Comparison of ENCODE assay signal across 22 mouse cellular contexts in genomic region chr19:28518266-28518665, GRCm38 (mm10).
A peak's percentile ranks its signal among the peaks of the same experiment; 100 is the strongest.
DNase-seq lines count a peak whose midpoint lies in the region; ATAC-seq and TF ChIP-seq lines count a peak whose summit lies in the region.
"Had no signal": no experiment of that assay in that cellular context is flagged by ENCODE, and none has a peak within 500 bp of the region (broad histone marks: within the 10 kb centered on the region; RNA-seq: fewer than 3 reads in every experiment).

No protein-coding gene starts in this region.

- no peak overlapping the region for H3K4me2 ChIP-seq in lung, embryonic 14.5 days
- no peak overlapping the region for H3K4me2 ChIP-seq in stomach, embryonic 16.5 days (ENCODE audit: low read depth, low read length)
- H3K4me2 ChIP-seq: embryonic facial prominence, embryonic 13.5 days; hindbrain, embryonic 14.5 days; liver, embryonic 12.5 days; neural tube, embryonic 13.5 days had no signal

- no peaks in the 10 kb centered on the region for H3K27me3 ChIP-seq in lung, embryonic 14.5 days (ENCODE audit: insufficient read depth, low read length)
- no peaks in the 10 kb centered on the region for H3K27me3 ChIP-seq in Patski
- H3K27me3 ChIP-seq in stomach, embryonic 16.5 days (ENCODE audit: control insufficient read depth, insufficient read depth, low read length) = no peaks in the 10 kb centered on the region
- H3K27me3 ChIP-seq: liver, embryonic 12.5 days; neural tube, embryonic 13.5 days had no signal

- H3K9ac ChIP-seq in lung, embryonic 14.5 days = no peak overlapping the region
- no peak overlapping the region for H3K9ac ChIP-seq in stomach, embryonic 16.5 days (ENCODE audit: low read length)
- H3K9ac ChIP-seq: embryonic facial prominence, embryonic 13.5 days; hindbrain, embryonic 14.5 days; liver, embryonic 12.5 days; neural tube, embryonic 13.5 days had no signal

- CTCF ChIA-PET in Patski (lab: Charles Lee) = no interaction called here

- POLR2A ChIA-PET in Patski (lab: Charles Lee) = interaction anchor here (1.0 kb wide), 1 partner anchor 346 kb away, joined by 3 read pairs; no protein-coding TSS in a partner anchor

- H3K36me3 ChIP-seq in lung, embryonic 14.5 days (ENCODE audit: insufficient read depth) = no peaks in the 10 kb centered on the region
- H3K36me3 ChIP-seq in stomach, embryonic 16.5 days (ENCODE audit: control insufficient read depth, insufficient read depth, low read length) = no peaks in the 10 kb centered on the region
- H3K36me3 ChIP-seq: embryonic facial prominence, embryonic 13.5 days; forebrain, embryonic 10.5 days; liver, embryonic 12.5 days; midbrain, embryonic 10.5 days; neural tube, embryonic 13.5 days had no signal

- H3K27ac ChIP-seq in lung, embryonic 14.5 days (ENCODE audit: low read depth) = no peak overlapping the region
- H3K27ac ChIP-seq in stomach, embryonic 16.5 days (ENCODE audit: low read length) = peak overlapping the region; percentile 76
- H3K27ac ChIP-seq: embryonic facial prominence, embryonic 13.5 days; hindbrain, embryonic 14.5 days; liver, embryonic 12.5 days; midbrain, embryonic 10.5 days; neural tube, embryonic 13.5 days had no signal

- peak; percentile 17 for DNase-seq in adrenal gland, adult 8-10 months
- no peak for DNase-seq in adrenal gland, postnatal 4 days (ENCODE audit: low spot score in 2 of 2)
- DNase-seq in lung, embryonic 14.5 days = peak; percentile 59
- DNase-seq in lung, postnatal 14 days = no peak
- DNase-seq in Patski (ENCODE audit: low read depth, low spot score) = peak; percentile 56
- no peak for DNase-seq in kidney, adult 9 months
- DNase-seq: cerebellum, adult 9-11 months; gastrocnemius, postnatal 14 days; heart, postnatal 10 days; kidney, adult 18-20 months; layer of hippocampus, postnatal 36 days; left cerebral cortex, postnatal 4 days; lung, postnatal 4 days; spleen, adult 18-20 months; thymus, postnatal 25 days had no signal

- ATAC-seq in lung, embryonic 14.5 days (ENCODE audit: insufficient read depth) = no peak
- no peak for ATAC-seq in Patski
- peak; percentile 52; the same call in 1 of the 2 replicates for ATAC-seq in stomach, embryonic 16.5 days (ENCODE audit: insufficient read depth, low FRiP score)
- ATAC-seq: liver, embryonic 12.5 days had no signal

- no peak overlapping the region for H3K4me3 ChIP-seq in lung, embryonic 14.5 days (ENCODE audit: low read depth, low read length)
- no peak overlapping the region for H3K4me3 ChIP-seq in stomach, embryonic 16.5 days (replicated peaks; ENCODE audit: low read length)
- H3K4me3 ChIP-seq: embryonic facial prominence, embryonic 13.5 days; forebrain, embryonic 10.5 days; liver, embryonic 12.5 days; midbrain, embryonic 10.5 days; neural tube, embryonic 13.5 days had no signal

- in situ Hi-C loops in Patski (cut with MboI; ENCODE audit: low pct_unique_long_range_greater_than_20kb) = loop anchor here (10.0 kb wide), 1 partner anchor 353 kb away; no protein-coding TSS in a partner anchor

- H3K9me3 ChIP-seq in lung, embryonic 14.5 days (ENCODE audit: low read depth, low read length) = no peaks in the 10 kb centered on the region
- H3K9me3 ChIP-seq in stomach, embryonic 16.5 days (replicated peaks; ENCODE audit: control insufficient read depth, low read length) = no peaks in the 10 kb centered on the region
- H3K9me3 ChIP-seq: embryonic facial prominence, embryonic 13.5 days; forebrain, embryonic 10.5 days; liver, embryonic 12.5 days; midbrain, embryonic 10.5 days; neural tube, embryonic 13.5 days had no signal

- 48% methylated on average over 5 of the region's 5 CpGs for whole genome bisulfite sequencing in lung, embryonic 14.5 days
- 43% methylated on average over 5 of the region's 5 CpGs for WGBS in stomach, embryonic 16.5 days

- no peaks in the 10 kb centered on the region for H3K4me1 ChIP-seq in lung, embryonic 14.5 days (ENCODE audit: insufficient read depth)
- H3K4me1 ChIP-seq in stomach, embryonic 16.5 days (ENCODE audit: control insufficient read depth, insufficient read depth, low read length) = peaks cover 18% of the 10 kb centered on the region; the same call in 1 of the 2 replicates
- H3K4me1 ChIP-seq: neural tube, embryonic 13.5 days had no signal

- TF ChIP-seq CTCF in lung, embryonic 14.5 days (IDR thresholded peaks at IDR 0.05; ENCODE audit: low read depth) = no peak
- no peak for TF ChIP-seq CTCF in Patski (IDR thresholded peaks at IDR 0.05)

Comparison
In these comparisons a context has a peak if more than half of its experiments do, and no peak if none do; other contexts are left out.
1. DNase-seq: peak in adrenal gland, adult 8-10 months (single experiment), lung, embryonic 14.5 days (single experiment) and Patski (single experiment); none in adrenal gland, postnatal 4 days (0 of 2), lung, postnatal 14 days (single experiment) and kidney, adult 9 months (single experiment).